In genomic region chr3:145903530-145903929, GRCm38 (mm10) we compare ENCODE assay signal across 26 mouse cellular contexts.
"Had no signal": no experiment of that assay in that cellular context is flagged by ENCODE, and none has a peak within 500 bp of the region (broad histone marks: within the 10 kb centered on the region; RNA-seq: fewer than 3 reads in every experiment).

No protein-coding gene starts in this region.

- H3K9me3 ChIP-seq: heart, embryonic 10.5 days; heart, embryonic 12.5 days; hindbrain, embryonic 10.5 days; hindbrain, embryonic 12.5 days; intestine, embryonic 15.5 days; limb, embryonic 13.5 days; limb, embryonic 15.5 days; liver, embryonic 12.5 days had no signal

- DNase-seq: gastrocnemius, postnatal 14 days; heart, adult 18-20 months; heart, postnatal 10 days; heart, postnatal 4 days; kidney, adult 18-20 months; kidney, adult 8-10 months; kidney, postnatal 10 days; kidney, postnatal 25 days; kidney, postnatal 4 days; left cerebral cortex, postnatal 4 days; lung, adult 18-20 months had no signal

- H3K27ac ChIP-seq: heart, embryonic 10.5 days; hindbrain, embryonic 10.5 days; hindbrain, embryonic 12.5 days; hindbrain, embryonic 14.5 days; intestine, embryonic 15.5 days; layer of hippocampus, adult 2 months; left cerebral cortex, adult 2 months; limb, embryonic 13.5 days; limb, embryonic 15.5 days; liver, embryonic 12.5 days; liver, embryonic 14.5 days had no signal

- H3K9ac ChIP-seq: heart, embryonic 12.5 days; hindbrain, embryonic 12.5 days; hindbrain, embryonic 14.5 days; intestine, embryonic 15.5 days; limb, embryonic 13.5 days; limb, embryonic 15.5 days; liver, embryonic 12.5 days; liver, embryonic 14.5 days had no signal

- H3K4me2 ChIP-seq: heart, embryonic 12.5 days; hindbrain, embryonic 12.5 days; hindbrain, embryonic 14.5 days; intestine, embryonic 15.5 days; limb, embryonic 13.5 days; limb, embryonic 15.5 days; liver, embryonic 12.5 days had no signal

- H3K27me3 ChIP-seq: hindbrain, embryonic 12.5 days; intestine, embryonic 15.5 days; limb, embryonic 13.5 days; limb, embryonic 15.5 days; liver, embryonic 12.5 days had no signal

- ATAC-seq: hindbrain, embryonic 16.5 days; inflammation-experienced regulatory T-cells, adult 6 months; intestine, embryonic 15.5 days; intestine, postnatal 0 days; liver, embryonic 12.5 days had no signal

- H3K36me3 ChIP-seq: heart, embryonic 10.5 days; heart, embryonic 12.5 days; hindbrain, embryonic 10.5 days; hindbrain, embryonic 12.5 days; intestine, embryonic 15.5 days; limb, embryonic 13.5 days; limb, embryonic 15.5 days; liver, embryonic 12.5 days had no signal

- H3K4me3 ChIP-seq: heart, embryonic 10.5 days; heart, embryonic 12.5 days; hindbrain, embryonic 10.5 days; hindbrain, embryonic 12.5 days; intestine, embryonic 15.5 days; layer of hippocampus, adult 2 months; left cerebral cortex, adult 2 months; limb, embryonic 13.5 days; limb, embryonic 15.5 days; liver, embryonic 12.5 days had no signal

- H3K4me1 ChIP-seq: hindbrain, embryonic 10.5 days; hindbrain, embryonic 12.5 days; intestine, embryonic 15.5 days; liver, embryonic 12.5 days had no signal
